Mouse (Mus musculus) layer of hippocampus, adult 6 months (tissue): Measurements from ENCODE around the gene Lrrc57. TPM values are rescaled to one million over a fixed set of nuclear protein-coding genes. Genes with fewer than 3 reads are reported as not detected.

ENCODE experiments used
- long read RNA-seq, 2 experiments: library from polyadenylated mRNA; unstranded; transcript quantifications; one replicate each; pipeline ENCODE4 v2.0.0; 2019 to 2020
- polyA plus RNA-seq: library from polyadenylated mRNA; unstranded; fragments of <200 nt; fragmentation: Nextera tagmentation; gene quantifications from 2 replicates; pipeline ENCODE4 v1.2.3, GENCODE M21; 2021

Gene Lrrc57
- polyA plus RNA-seq: 52.5 and 58.4 TPM in 2 replicates
- long read RNA-seq, experiment 1, transcript Lrrc57-202 (6 exons, 1,962 nt): minor isoform, 18 of 100 reads
- long read RNA-seq, experiment 1, transcript Lrrc57-204 (6 exons, 1,961 nt): major isoform, 20 of 100 reads
- long read RNA-seq, experiment 1, transcript Lrrc57-201 (6 exons, 1,848 nt): minor isoform, 10 of 100 reads
- long read RNA-seq, experiment 1, partial matches to known transcripts: 14 of 100 reads
- long read RNA-seq, experiment 1, other reads (novel, unspliced or antisense): 36 of 100 reads
- long read RNA-seq, experiment 2, transcript Lrrc57-201 (6 exons, 1,848 nt): minor isoform, 23 of 265 reads
- long read RNA-seq, experiment 2, transcript Lrrc57-202 (6 exons, 1,962 nt): minor isoform, 57 of 265 reads
- long read RNA-seq, experiment 2, transcript Lrrc57-204 (6 exons, 1,961 nt): major isoform, 68 of 265 reads
- long read RNA-seq, experiment 2, partial matches to known transcripts: 20 of 265 reads
- long read RNA-seq, experiment 2, other reads (novel, unspliced or antisense): 97 of 265 reads

GRCm38 (mm10) chr2:120608830-120609723 is at the start of gene Lrrc57, which contains the start of gene Haus2:
TSS of gene Lrrc57 (minus strand) at chr2:120609520.
TSS of gene Haus2 (plus strand) at chr2:120609383.

GRCm38 (mm10) chr2:120628886-120629735 is 19.8 kb upstream of the Lrrc57 start, which contains the start of gene Stard9:
TSS of gene Stard9 (plus strand) at chr2:120629121.

GRCm38 (mm10) chr2:120566886-120567797 is 42.2 kb downstream of the Lrrc57 start, which contains the start of gene Snap23:
TSS of gene Snap23 (plus strand) at chr2:120567671.

GRCm38 (mm10) chr2:120563235-120563990 is 45.9 kb downstream of the Lrrc57 start, which contains the start of gene Zfp106:
TSS of gene Zfp106 (minus strand) at chr2:120563843.

Other genes with a start within 250 kb of the Lrrc57 start
- gene Ganc, start 205.6 kb downstream of the Lrrc57 start, polyA plus RNA-seq: 4.7 and 5.8 TPM in 2 replicates
- 2.5 and 4.1 TPM in 2 replicates for gene Tmem87a, start 205.4 kb downstream of the Lrrc57 start, polyA plus RNA-seq
- 10.4 TPM in 2 replicates for gene Capn3, start 153.5 kb downstream of the Lrrc57 start, polyA plus RNA-seq
- gene Zfp106, start 45.7 kb downstream of the Lrrc57 start, polyA plus RNA-seq: 98.4 and 110 TPM in 2 replicates
- 7.6 and 10.2 TPM in 2 replicates for gene Snap23, start 41.8 kb downstream of the Lrrc57 start, polyA plus RNA-seq
- gene Haus2, start 137 bp downstream of the Lrrc57 start, polyA plus RNA-seq: 11.6 and 12.9 TPM in 2 replicates
- 0.46 and 0.80 TPM in 2 replicates for gene Stard9, start 19.6 kb upstream of the Lrrc57 start, polyA plus RNA-seq
- 0.78 and 1.9 TPM in 2 replicates for gene Cdan1, start 240.6 kb upstream of the Lrrc57 start, polyA plus RNA-seq
- gene Ttbk2, start 241.1 kb upstream of the Lrrc57 start, polyA plus RNA-seq: 6.2 and 7.3 TPM in 2 replicates